Mouse (Mus musculus): ENCODE results near the gene E2f2.

E2f2 gene

GRCm38 (mm10) chr4:136176022-136176552 is 3.9 kb downstream of the E2f2 start:
- no peak for DNase-seq

GRCm38 (mm10) chr4:136177244-136177611 is 5.0 kb downstream of the E2f2 start:
- peak; percentile 44 to 49 for DNase-seq

DNA sequence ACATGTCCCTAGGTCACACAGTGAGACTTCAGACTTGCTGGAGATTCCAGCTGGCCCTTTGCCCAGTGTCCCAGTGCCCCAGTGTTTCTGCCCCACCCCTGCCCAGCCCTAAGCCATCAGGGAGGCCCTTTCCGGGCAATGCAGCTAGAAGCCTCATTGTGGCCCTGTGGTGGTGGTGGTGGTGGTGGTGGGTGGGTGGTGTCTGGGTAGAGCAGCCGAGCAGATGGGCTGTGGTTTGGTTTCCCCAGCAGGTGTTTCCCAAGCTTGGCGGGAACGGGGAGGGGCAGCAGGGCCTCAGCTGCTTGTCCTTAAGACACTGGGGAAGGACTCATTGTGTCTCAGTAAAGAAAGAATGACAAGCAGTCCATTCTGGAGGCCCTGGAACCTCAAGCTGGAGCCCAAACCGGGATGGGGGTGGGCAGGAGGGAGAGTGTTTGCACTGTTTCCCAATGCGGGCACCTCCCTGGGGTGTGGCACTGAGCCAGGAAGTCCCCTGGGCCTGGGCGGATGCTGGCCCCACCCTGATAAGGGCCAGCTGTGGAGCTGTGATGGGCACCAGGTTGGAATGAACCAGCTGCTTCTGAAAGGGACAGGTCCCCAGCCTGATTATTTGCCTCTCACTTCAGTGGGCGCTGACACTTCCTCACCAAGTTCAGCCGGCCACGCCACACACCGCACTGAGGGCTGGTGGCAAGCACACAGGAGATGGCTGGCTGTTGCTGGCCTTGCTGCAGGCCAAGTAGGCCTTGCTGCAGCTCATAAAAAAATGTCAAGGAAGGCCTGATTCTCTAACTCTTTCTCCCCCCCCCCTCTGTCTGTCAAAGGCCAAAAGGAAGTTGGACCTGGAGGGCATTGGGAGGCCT is 5.6 kb downstream of the E2f2 start:
- DNase-seq = peak; percentile 60 to 75

GRCm38 (mm10) chr4:136178475-136178921 is 6.3 kb downstream of the E2f2 start:
- DNase-seq = no peak

DNA sequence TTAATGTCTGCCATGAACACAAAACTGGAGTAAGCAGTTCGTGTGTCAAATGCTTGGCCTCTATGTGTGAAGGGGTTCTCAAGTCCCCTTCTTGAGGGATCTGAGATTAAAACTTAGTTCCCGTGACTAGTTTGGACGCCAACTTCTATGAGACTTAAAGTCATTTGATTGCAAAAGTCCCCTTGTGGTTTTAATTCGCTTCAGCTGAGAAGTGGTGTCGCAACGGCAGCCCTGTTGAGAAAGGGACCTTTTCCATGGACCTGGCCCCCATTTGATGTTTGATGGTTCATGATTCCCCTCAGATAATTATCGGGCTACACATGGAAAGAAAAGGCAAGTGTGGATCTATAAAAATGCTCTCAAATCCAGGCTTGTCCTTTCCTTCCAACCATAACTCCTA is 7.3 kb downstream of the E2f2 start:
- no peak for DNase-seq

DNA sequence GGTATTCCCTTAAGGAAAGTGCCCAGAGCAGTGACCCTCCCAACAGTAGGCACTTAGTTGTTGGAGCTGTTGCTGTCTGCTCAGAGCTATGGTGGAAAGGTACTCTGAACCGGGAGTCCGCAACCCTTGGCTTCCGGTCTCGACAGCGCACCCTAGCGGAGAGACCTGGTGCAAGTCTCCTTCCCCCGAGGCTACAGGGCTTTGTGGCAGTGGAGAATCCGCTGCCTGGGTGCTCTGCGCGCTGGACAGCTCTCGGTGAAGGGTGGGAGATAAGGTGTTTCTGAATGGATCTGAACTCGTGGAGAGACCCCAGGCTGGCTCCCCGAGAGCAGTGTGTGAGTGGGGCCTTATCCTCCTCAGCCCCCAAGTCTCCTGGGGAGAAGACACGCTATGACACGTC is 7.8 kb downstream of the E2f2 start:
- peak; percentile 95 for DNase-seq

DNA sequence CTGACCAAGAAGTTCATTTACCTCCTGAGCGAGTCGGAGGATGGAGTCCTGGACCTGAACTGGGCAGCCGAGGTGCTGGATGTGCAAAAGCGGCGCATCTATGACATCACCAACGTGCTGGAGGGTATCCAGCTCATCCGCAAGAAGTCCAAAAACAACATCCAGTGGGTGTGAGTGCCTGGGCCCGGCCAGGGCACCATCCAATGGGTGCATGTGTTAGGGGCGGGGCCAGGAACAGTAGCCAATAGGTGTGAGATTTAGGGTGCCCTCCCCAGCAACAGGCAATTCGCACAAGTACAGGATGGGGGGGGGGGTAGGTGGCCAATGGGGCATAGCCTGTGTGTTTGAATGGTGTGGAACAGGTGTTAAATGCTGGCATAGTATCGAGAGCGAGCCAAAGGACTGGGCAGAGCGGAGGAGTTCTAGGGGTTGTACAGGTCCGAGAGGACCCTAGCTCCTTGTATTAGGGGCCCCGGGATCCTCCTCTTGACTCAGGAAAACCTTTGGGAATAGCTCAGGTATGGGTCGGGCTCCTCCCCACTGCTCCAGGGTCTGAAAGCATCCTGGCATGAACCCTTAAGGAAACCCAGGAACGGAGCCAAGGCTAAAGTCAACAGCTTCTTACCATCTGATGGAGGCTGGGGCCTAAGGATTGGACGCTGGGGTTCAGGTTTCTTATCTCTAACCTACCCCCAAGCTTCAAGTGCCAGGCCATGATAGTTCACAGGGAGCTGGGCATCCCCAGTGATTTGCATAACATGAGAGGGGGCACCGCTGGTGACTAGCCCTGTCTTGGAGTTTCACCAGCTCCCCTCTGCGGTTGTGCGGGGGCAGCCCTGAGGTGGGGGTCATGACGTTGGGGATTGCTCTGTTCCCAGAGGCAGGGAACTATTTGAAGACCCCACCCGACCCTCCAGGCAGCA is 8.5 kb downstream of the E2f2 start:
- peak; percentile 84 to 92 for DNase-seq

GRCm38 (mm10) chr4:136181367-136181766 is 9.2 kb downstream of the E2f2 start:
- DNase-seq = no peak

DNA sequence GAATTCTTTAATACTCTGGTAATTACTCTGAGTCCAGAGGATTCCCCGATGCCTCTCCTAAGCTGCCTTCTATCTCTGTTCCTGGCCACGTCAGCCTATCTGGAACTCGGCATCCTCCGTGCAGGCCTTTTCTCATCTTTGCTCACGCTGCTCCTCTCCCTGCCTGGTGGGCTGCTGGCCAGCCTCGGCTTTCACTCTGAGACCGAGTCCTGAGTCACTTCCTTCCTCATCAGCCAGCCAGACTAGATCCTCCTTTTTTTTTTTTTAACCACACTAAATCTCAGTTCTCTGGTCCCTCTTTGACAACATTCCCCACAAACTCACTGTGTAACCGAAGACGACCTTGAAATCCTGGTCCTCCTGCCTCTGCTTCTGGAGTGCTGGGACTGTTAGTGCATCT is 13.2 kb downstream of the E2f2 start:
- peak; percentile 62 to 75 for DNase-seq

DNA sequence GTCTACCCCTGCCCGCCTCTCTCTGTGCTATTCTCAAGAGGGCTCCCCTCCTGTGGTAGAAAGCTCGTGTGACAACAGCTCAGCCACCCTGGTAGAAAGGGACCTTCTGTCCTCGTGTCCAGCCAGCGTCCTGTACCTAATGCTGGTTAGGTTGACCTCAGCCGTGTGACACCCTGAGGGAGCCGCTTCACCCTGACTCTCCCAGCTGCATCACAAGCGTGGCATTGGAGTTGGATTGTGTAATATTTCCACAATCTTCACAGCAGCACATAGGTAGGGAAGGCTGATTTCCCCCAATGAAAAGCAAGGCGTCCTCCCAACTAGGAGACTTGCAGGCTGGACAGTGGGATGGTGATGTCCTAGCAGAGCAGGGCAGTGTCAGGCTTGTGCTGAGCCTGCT is 14.1 kb downstream of the E2f2 start:
- no peak for DNase-seq

DNA sequence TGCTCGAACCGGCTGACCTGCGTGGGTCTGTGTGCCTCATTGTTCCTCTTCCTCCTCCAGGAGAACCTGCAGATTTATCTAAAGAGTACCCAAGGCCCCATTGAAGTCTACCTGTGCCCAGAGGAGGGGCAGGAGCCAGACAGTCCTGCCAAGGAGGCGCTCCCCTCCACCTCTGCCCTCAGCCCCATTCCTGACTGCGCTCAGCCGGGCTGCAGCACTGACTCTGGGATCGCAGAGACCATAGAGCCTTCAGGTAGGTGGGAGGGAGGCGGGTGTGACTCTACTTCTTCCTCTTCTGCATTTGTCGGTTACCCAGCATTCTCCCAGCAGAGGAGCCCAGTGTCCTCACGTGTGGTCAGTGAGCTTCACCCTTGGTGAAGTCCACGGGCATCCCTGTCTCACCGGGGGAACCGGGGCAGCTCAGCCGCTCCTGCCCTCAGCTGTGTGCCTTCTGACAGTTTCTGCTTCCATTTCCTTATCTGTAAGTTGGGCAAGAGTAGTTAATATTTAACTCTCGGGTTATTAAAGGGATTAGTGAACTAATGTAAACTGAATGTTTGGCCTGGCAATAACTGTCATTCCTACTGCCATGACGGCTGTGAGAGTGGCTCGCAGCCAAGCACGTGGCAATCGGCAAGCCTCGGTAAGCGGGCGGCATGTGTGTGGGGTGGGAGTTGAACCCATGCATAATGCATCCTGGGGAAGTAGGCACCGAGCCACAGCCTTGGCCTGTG is 14.7 kb downstream of the E2f2 start:
- peak; percentile 59 to 76 for DNase-seq

GRCm38 (mm10) chr4:136188973-136189737 is 17.0 kb downstream of the E2f2 start:
- no peak for DNase-seq

DNA sequence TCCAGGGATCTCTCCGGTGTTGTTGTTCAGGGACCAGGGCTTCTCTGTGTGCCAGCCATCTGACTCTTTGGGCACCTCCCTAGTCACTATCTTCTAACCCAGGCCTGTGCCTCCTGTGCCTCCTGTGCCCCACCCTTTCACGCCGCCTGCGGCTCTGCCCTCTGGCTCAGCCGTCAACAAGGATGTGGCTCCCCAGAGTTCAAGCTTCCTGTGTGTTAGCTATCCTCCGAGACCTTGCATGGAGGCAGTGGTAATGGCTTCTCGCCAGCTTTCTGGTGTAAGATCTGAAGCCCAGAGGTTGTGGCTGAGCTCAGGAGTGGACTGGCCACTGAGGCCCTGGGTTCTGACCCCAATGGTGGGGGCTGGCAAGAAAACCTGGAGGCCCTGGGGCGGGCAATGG is 17.7 kb downstream of the E2f2 start:
- no peak for DNase-seq

- no peak for DNase-seq
These were observed 21.4 kb downstream of the E2f2 start for GRCm38 (mm10) chr4:136193571-136193970.

- no peak for DNase-seq
These were observed 22.8 kb downstream of the E2f2 start for GRCm38 (mm10) chr4:136195029-136195428.

DNA sequence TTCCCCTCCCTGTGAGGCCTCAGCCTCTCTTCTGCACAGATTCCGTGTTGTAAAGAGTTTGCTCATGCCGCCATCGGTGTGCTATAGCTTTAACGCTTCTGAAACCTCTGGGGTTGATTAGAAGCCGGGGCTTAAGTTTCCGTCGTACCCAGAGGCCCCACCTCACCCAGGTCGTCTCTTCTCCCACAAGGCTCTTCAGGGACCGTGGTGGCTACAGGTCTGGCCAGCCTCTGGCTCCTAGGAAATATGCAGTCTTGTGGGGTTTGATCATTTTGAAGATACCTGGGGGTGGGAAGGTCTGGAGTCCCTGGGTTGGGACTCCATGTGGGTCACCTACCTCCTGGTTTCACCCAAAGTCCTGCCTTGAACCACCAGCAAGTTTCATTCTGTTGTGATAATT is 23.4 kb downstream of the E2f2 start:
- no peak for DNase-seq

GRCm38 (mm10) chr4:136196201-136196600 is 24.0 kb downstream of the E2f2 start:
- no peak for DNase-seq

DNA sequence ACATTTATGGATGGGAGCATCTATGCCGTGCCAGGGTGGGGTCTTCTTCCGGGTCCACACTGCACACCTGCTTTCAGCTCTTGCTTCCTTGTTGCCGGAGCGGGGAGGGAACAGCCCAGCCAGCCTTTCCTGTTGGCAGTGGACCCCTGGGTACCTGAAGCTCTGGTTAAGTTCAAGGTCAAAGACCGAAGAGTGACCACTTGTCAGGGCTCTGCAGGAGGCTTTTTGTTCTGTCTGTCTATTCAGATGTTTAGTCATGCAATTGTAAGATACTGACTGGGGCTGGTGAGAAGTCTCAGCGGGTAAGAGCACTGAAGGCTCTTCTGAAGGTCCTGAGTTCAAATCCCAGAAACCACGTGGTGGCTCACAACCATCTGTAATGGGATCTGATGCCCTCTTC is 26.7 kb downstream of the E2f2 start:
- DNase-seq = no peak

DNA sequence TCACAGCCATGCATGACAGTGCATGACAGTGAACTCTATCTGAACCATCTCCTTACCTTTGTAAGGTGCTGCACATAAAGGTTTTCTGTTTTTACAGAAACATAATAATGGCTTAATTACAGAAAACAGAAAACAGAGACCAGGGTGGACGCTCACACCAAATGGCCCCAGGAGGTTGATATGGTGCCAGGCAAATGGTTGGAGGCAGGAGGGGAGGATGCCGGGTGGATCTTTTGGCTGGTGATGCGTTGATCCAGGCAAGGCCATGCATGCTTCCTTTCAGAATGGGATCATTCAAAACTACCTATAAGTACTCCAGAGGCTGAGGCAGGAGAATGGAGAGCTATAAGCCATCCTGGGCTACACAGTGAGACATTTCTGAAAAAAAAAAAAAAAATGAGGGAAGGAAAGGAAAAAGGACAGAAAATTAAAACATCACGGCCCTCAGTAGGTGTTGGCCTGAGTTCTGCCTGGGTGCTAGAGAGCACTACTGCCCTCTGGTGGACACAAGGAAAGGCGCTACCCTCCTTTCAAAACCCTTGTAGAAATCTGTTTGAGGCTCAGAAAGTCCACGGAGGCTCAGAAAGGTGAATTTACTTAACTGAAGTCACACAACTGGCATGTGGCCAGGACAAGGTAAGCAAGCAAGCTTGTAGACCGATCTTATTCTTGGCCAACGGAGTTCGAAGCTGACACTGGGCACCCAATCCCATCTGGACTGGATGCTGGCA is 27.5 kb downstream of the E2f2 start:
- DNase-seq = peak; percentile 46 to 64

DNA sequence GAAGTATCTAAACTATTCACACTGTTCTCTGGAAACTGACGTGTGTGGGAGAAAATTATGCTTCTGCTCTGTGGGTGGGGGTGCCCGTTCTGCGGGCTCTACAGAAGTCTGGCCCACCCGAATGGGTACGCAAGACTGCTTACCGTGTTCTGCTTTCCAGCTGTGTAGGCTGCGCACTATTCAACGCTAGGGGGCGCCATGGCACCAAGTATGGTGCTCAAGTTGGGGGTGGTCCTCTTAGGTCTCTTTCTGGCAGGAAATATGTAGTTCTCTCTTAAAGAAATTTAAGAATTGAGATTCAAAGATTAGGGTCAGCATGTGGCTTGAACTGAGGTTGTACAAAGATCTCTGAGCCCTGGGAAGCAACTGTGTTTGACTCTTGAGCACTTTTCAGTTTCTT is 30.3 kb downstream of the E2f2 start:
- peak; percentile 92 for DNase-seq

- DNase-seq = no peak
These were observed 32.6 kb downstream of the E2f2 start for GRCm38 (mm10) chr4:136204775-136205174.

Data from kidney, postnatal 4 days (tissue).